Mouse (Mus musculus) neutrophil, adult 5-6 weeks (primary cell): ENCODE measurements around the gene Glrx2. TPM values are rescaled to one million over a fixed set of nuclear protein-coding genes. Genes with fewer than 3 reads are reported as not detected.
A peak's percentile ranks its signal among the peaks of the same experiment; 100 is the strongest.
"Not testable (repeated sequence)": the region's sequence is repeated elsewhere in the genome, so short reads cannot be mapped to it uniquely, and the experiment has no call there.

Experiments used
- ATAC-seq: fragments of 151-379, 151-347 bp; 2 replicates; pipeline ENCODE4 v1.8.0; 2017; ENCODE audit warnings: mild to moderate bottlenecking, moderate TSS enrichment; ENCODE audit not compliant: insufficient number of reproducible peaks, poor library complexity, low FRiP score, severe bottlenecking; ENCODE audit errors: extremely low read depth
- total RNA-seq: library from RNA; stranded (forward); fragments of 200-1000 nt; gene quantifications from 2 replicates; pipeline ENCODE4 v1.2.3, GENCODE M21; 2017

The Glrx2 gene
- total RNA-seq = 22.7 and 23.3 TPM in 2 replicates

- not testable (repeated sequence) for ATAC-seq
Measured at GRCm38 (mm10) chr1:143716038-143716437, at the start of gene Glrx2. Gene Glrx2 (plus strand): TSS chr1:143716338.

DNA sequence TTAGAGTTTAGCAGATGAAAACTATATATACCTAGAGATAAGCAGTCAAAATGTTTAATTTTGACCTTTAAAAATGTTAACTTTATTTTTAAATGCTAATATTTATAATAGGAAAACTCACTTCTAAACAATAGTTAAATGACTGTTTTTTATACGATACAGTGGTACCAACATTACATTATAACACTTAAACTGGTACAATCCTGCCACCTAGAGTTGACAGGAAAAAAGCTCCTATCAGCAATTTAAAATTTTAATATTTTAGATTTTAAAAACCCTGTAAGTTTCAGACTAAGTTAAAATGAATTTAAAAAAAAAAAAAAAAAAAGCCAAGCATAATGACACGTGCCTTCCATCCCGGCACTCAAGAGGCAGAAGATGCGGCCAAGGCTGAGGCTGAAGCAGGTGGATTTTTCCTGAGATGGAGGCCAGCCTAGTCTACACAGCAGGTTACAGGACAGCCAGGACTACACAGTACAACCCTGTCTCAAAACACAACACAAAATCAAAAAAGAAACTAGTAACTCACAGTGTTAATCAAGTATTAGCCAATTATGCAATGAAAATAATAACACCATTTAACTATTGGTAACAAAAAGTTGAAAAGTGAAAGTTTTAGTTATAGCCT is 40.3 kb upstream of the Glrx2 start:
- no peak for ATAC-seq

DNA sequence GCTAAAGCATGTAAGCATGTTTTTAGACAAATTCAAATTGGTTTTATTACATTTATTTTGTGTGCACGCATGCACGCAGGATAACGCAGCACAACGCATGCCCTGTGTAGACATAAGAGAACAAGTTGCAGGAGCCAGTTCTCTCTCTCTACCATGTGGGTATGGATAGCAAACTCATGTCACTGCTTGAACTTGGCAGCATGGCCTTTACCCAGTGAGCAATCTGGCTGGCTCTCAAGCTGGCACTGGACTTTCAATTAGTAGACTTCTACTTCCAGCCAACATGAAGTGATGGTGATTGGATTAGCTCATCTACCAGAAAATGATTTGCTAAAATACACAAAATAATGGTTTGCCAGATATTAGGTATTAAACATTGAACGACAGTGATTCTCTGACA is 35.0 kb upstream of the Glrx2 start:
- no peak for ATAC-seq

DNA sequence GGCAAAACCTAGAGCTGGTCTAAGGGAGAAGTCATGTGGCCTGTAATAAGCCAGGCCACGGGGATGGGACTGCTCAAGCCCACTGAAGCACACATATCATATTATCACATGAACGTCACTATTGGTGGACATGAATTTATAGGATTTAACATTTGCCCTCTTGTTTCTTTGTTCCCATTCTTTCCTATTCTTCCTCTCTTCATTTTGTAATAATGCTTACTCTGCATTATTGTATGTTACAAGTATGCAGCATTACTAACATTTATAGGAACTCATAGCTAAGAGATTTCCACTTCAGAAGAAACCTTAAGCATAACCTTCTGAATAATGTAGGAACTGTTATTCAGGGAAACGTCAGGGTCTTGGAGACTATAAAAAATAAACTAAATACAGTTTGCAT is 31.3 kb upstream of the Glrx2 start:
- no peak for ATAC-seq

DNA sequence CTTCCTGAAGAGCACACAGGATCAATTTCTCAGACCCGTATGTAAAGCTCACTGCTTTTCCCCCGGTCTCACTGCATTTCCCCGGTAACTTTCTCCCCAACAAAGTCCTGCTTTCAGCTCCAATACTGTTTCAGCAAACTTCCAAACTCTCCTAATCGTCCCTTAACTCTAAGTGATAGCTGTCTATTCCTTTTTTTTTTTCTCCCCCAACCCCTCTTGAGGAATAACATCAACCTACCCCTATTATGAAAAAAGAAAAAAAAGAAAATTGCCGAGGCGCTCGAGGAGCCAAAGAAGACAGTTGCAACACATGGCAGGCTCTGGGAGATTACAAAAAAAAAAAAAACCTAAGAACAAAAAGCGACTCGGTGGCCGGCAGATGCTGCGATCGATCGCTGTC is 14.4 kb upstream of the Glrx2 start:
- no peak for ATAC-seq

- ATAC-seq = peak; percentile 28
Measured at GRCm38 (mm10) chr1:143702141-143702740, 13.9 kb upstream of the Glrx2 start.

DNA sequence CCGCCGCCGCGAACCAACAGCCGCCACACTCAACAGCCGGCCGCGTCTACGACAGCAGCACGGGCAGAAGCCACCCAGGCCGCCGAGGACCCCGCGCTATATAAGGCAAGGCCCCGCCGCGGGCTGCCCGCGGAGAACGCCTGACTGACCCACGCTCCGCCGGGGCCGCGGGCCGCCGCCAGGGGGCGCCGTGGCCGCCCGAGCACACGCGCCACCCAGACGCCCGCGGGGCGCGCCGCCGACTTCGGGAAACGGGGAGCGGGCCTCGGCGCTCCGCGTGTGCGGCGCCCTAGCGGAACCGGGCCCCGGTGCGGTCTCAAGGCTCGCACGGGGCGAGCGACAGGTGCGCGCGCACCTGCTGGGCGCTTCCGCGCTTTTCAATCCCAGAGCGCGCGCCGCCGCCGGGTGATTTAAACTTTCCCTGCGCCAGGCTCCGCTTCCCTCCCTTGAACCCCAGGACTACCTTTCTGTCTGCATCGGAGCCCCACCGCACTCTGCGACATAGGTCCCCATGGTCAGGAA is 13.3 kb upstream of the Glrx2 start, which contains the start of gene Cdc73:
Gene Cdc73 (minus strand): TSS at position 153 of the 522 bp plus-strand sequence.
- ATAC-seq = peak; percentile 99

DNA sequence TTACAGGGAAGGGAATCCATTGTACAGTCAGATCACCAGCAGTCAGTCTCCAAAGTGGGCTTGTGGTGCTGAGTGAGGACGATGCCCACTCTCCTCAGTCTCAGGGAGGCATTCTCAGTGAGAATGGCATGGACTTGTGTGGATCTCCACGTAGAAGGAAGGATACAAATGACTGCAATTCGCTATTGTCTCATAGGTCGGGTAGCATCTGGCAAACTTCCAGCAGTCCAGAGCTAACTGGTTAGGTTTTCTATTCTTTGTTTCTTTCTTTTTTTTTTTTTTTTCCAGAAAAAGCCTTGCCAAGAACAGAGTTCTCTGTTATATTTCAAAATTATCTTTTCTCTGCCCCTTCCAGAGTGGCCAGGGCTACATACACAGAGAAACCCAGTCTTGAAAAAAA is 9.1 kb upstream of the Glrx2 start:
- ATAC-seq = no peak

GRCm38 (mm10) chr1:143708361-143708760 is 7.8 kb upstream of the Glrx2 start:
- ATAC-seq = no peak

GRCm38 (mm10) chr1:143709966-143710626 is 6.0 kb upstream of the Glrx2 start:
- peak; percentile 96 for ATAC-seq

DNA sequence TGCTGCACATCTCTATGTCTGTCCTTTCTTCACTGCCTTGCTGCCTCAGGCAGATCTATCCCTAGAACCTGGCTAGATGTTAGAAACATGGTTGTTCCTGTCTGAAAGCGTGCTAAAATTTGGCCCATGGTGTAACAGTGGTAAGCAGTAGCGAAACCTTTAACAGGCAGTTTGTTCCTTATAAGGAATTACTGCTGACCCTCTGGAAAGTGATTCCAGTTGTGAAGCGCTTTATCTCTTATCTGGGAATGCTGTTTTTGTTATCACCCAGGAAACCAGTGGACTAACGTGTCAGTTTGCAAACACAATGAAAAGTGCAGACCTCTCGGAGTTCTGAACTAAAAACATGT is 5.5 kb upstream of the Glrx2 start:
- ATAC-seq = 0 out of 2 replicates have a peak, but pooled peaks have one; percentile 16

GRCm38 (mm10) chr1:143724456-143725064 is 8.4 kb downstream of the Glrx2 start:
- no peak for ATAC-seq

- no peak for ATAC-seq
Measured at GRCm38 (mm10) chr1:143727701-143728445, 11.7 kb downstream of the Glrx2 start.

DNA sequence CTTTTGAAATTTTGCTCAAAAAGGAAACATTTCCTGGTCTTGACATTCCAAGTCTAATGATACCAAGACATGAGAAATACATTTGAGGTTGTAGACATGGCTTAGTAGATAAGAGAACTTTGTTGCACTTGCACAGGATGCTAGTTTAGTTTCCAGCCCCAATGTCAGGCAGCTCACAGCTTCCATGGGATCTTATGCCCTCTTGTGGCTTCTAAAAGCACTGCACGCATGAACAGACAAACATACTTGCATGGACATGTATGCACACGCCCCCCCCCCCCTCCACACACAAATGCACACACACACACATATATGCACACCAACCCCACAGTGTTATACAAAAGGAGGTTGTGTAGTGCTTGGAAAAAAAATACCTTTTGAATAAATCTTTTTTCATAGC is 14.8 kb downstream of the Glrx2 start:
- peak; percentile 95 for ATAC-seq

- no peak for ATAC-seq
Measured at GRCm38 (mm10) chr1:143731691-143732090, 15.6 kb downstream of the Glrx2 start.

GRCm38 (mm10) chr1:143733914-143734410 is 17.8 kb downstream of the Glrx2 start:
- ATAC-seq = no peak

DNA sequence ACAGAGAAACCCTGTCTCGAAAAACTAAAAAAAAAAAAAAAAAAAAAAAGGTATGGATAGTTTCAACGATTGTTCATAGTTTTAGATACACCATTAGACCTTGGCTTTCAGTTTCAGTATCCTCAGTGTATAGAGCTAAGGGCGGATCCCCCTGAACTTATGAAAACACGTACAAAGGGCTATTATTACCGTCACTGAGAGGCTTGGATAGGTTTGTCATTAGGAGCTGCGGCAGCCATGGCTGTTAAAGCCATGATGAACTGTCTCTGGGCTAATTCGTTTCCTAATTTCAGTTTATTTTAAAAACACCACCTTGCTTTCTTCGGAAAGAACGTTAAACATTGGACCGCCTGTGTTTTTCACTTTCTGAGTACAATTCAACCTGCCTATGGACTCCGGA is 22.7 kb downstream of the Glrx2 start:
- ATAC-seq = peak; percentile 46; the same call in 1 of the 2 replicates

- ATAC-seq = peak; percentile 82
Measured at GRCm38 (mm10) chr1:143739361-143740350, 23.5 kb downstream of the Glrx2 start.
